Mouse (Mus musculus) lung, postnatal 25 days (tissue): ENCODE measurements around the gene Cops4.

ENCODE experiments used
- DNase-seq: peaks from one replicate; pipeline ENCODE4 v3.0.0; 2022; ENCODE audit warnings: low spot score

Gene Cops4

DNA sequence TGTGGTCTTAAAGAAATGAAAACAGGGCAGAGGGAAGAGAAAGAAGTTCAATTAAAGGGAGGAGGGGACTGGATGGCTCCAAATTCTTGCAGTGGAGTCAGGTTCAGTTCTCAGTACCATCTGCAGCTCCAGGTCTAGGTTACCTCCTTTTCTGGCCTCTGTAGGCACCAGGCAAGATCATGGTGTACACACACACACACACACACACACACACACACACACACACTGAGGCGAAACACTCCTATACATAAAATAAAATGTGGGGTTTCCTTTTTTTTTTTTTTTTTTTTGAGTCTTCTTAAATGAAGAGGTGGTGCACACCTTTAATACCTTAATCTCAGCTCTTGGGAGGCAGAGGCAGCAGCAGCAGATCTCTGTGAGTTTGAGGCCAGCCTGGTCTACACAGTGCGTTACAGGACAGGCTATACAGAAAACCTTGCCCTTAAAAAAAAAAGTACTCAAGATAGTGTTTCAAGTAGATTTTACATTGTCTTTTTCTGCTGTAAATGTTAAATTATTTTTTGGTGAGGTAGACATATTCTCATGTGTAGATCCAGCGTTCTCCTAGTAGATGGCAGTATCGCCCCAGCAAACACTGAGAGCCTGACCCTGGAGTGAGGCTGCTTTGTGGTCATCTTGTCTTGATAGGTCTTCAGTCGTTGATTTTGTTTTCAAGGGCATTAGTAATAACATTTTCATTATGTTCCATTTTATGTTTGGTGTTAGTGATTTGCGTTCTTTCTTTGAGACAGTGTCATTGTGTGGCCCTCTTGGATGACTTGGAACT, 28.4 kb downstream of the Cops4 start:
- no peak for DNase-seq

GRCm38 (mm10) chr5:100548236-100548635, 30.1 kb downstream of the Cops4 start:
- no peak for DNase-seq

DNA sequence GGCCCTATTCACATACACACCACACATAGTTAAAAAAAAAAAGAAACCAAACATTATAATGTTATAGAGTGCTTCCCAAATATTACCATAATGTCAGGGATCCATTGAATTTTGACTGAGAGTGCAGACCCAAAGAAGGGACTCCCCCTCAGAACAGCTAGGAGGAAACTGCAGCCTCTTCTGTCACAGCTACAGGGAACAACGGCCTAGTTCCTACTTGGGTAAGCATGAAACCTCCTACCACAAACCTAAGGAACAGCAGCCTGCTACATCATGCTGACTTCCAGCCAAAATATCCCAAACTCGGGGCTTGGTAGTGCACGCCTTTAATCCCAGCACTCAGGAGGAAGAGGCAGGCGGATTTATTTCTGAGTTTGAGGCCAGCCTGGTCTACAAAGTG, 31.2 kb downstream of the Cops4 start:
- no peak for DNase-seq

DNA sequence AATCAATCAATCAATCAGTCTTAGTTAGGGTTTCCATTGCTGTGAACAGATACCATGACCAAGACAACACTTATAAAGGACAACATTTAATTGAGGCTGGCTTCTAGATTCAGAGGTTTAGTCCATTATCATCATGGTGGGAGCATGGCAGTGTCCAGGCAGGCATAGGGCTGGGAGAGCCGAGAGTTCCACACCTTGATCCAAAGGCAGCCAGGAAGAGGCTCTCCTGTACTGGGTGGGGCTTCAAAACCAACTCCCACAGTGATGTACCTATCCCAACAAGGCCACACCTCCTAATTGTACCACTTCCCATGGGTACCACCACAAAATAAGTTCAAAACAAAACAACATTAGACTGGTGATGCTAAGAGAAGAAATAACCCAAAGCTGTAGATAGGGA, 32.0 kb downstream of the Cops4 start:
- no peak for DNase-seq

DNA sequence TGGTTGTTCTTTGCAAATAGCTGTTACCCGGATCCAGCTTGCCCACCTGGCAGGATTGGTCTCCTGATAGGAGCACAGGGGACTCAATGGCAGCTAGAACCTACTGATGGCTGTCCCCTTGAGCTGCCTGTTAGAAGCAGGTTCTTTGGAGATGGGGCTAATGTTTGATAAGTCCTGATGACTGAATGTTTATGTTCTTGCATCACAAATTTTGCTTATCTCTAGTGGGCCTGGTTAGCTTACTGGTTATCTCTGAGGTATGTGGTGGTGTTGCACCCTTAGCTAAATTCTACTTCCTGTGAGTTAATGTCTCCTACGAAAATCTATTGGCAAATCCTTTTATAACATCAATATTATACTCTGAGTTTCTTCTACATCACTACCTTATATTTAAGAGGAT, 33.8 kb downstream of the Cops4 start:
- no peak for DNase-seq

GRCm38 (mm10) chr5:100553426-100553825, 35.3 kb downstream of the Cops4 start:
- DNase-seq = no peak

DNA sequence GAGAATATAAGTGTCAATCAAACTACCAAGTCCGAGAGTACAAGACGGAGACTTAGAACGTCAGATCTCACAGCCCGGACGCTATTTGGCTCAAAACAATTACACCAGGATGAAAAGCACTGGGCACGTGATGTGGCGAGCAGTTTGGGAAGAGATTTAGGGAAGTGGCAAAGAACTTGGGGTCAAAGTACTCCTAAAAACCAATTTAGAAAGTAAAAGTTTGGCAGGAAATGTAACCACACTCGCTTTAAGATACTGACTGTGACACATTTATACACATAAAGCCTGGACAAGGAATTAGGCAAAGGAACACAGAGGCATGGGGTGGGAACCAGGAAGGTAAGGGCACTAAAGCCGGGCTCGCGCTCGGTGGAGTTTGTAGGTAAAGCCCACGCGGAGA, 38.9 kb downstream of the Cops4 start:
- no peak for DNase-seq

DNA sequence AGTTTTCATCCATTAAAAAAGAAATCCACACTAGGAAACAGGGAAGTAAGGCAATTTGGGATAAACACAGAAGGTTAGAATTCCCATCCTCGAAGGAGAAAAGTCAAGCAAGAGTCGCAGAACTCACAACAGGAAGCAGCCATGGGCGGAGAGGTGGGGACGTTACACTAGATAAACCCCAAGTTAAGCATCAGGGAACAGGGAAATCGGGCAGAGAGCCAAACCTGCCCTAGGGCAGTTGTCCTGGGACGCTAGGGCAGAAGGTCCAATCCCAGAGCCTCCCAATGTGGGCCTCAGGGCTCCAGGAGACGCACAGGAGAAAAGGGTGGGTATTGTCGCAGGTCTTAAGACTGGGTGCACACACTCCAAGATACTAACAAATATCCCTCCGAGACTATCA, 39.4 kb downstream of the Cops4 start:
- DNase-seq = no peak

DNA sequence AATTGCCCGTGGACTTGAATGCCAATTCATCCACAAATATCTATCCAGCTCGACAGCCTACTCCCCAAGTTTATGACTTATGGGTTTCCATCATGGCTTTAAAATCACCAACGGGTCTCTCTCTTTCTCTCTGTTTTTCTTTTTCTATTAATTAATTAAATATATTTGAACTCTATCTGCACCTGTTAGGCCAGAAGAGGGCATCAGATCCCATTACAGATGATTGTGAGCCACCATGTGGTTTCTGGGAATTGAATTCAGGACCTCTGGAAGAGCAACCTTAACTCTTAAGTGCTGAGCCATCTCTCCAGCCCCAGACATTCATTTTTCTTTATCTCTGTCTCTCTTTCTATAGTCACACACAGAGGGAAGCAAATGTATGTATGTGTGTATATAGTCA, 40.7 kb downstream of the Cops4 start:
- DNase-seq = no peak

GRCm38 (mm10) chr5:100559357-100559756, 41.2 kb downstream of the Cops4 start:
- DNase-seq = no peak

DNA sequence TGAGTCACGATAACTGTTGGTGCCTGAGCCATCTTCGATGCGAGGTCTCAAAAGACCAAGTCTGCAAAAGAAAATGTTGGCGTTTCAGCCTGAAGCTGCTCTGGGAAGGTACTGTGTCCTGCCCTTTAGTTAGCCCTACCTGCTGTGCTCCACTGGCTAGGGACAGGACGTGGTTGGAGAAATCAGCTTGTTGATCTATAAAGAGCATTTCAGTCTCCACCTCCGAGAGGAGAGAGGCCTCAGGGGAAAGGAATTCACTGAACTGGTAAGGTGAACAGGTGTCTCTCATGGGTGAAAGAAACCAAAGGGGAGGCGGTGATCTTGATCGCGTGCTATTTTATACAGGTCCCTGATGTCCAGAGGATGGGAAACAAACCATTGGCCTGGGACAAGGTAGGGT, 44.6 kb downstream of the Cops4 start:
- no peak for DNase-seq

- no peak for DNase-seq
These were observed 48.7 kb downstream of the Cops4 start for GRCm38 (mm10) chr5:100566798-100567197.

GRCm38 (mm10) chr5:100567258-100568032, 49.3 kb downstream of the Cops4 start:
- no peak for DNase-seq

- DNase-seq = no peak
These were observed 50.1 kb downstream of the Cops4 start for GRCm38 (mm10) chr5:100568177-100568576.

GRCm38 (mm10) chr5:100568802-100569201, 50.7 kb downstream of the Cops4 start:
- DNase-seq = no peak

DNA sequence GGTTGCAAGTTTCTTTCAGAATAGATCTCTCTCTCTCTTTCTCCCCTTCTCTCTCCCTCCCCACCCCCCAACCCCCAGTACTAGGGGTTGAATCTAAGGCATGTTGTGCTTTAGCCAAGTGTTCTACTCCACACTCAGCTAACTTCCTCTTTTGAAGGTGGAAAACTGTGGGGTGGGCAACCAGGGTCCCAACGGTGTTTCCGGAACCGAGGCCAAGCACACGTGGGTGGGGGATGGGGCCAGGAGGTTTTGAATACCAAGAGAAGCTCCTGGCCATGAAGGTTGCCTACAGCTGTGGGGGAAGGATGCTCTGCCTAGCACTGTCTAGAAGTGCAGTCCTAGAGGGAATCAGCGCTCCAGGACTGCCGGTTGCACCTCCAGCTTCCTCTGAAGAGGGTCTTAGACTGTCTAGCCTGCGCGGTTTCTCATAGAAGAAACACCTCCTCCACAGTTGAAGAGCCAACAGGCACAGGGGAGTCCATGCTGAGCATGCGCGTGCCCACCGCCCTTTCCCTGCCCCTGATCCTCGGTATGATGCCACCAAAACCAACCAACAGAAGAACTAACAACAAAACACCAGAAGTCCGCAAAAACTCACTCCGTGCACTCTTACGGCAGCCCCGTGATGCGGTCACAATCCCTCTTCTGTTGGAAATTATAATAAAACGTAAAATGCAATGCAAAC, 51.3 kb downstream of the Cops4 start:
- DNase-seq = no peak

DNA sequence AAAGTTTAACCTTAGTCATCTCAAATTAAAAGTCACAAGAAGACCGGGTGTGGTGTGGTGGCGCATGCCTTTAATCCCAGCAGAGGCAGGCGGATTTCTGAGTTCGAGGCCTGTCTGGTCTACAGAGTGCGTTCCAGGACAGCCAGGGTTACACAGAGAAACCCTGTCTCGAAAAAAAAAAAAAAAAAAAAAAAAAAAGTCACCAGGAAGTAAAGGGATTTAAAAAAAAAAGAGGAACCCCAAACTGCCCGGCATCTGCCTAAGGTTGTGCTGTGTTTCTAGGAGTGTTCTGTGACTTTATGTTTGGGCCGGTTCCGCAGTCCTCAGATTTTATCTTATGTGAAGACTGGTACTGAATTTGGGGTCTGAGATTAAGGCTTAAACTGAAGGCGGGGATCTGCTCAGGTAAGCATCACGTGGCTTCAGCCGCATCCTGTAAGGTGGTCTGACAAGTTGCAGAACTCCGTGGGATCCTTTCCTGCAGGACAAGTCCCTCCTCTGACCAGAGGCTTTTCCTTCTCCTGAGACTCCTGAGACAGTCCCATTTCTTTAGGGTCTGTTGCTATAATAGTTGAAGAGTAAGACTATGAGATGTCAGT, 52.0 kb downstream of the Cops4 start:
- DNase-seq = no peak

DNA sequence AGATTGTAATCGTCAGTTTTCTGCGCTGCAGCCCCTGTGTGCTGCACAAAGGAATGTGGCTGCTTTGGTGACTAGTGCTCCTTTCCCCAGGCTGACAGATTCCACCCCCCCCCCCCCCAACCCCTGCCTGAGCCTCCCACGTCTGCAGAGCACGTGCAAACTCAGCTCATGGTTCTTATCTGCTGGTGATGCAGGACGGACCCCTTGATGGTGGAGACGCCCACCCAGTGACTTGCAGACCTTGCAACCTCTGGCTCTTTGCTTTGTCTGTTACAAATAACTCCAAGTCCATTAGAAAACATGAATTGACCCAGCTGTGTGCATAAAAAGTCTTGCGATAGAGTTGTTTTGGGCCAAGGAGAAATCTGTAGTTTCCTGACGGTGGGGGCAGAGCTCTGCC, 52.6 kb downstream of the Cops4 start:
- DNase-seq = no peak

GRCm38 (mm10) chr5:100572069-100572468, 54.0 kb downstream of the Cops4 start, which contains the start of gene Plac8:
Plac8 (minus strand) TSS chr5:100572245.
- no peak for DNase-seq

GRCm38 (mm10) chr5:100573256-100573655, 55.1 kb downstream of the Cops4 start:
- DNase-seq = no peak

DNA sequence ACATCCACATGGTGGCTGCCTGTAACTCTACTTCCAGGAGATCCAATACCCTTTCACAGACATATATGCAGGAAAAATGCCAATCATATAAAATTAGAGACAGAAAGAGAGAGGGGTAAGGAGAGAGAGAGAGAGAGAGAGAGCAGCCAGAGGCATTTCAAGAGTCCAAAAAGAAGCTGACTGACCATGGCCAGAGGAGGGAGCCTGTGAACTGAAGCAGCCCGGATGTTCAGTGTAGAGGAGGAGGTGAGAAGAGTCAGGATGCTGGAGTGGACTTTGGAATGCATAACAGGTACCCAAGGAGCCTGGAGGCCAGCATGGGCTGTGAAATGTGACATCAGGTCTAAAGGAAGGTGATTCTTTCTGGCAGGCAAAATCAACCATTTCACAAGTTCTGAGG, 56.7 kb downstream of the Cops4 start:
- no peak for DNase-seq

- DNase-seq = no peak
These were observed 60.8 kb downstream of the Cops4 start for GRCm38 (mm10) chr5:100578863-100579411.
